Mouse (Mus musculus) kidney, postnatal 10 days (tissue): ENCODE measurements around the gene Olfr1215.
"Not testable (repeated sequence)": the region's sequence is repeated elsewhere in the genome, so short reads cannot be mapped to it uniquely, and the experiment has no call there.

Source experiments
- DNase-seq: peaks from one replicate; pipeline ENCODE4 v3.0.0; 2021; ENCODE audit warnings: mixed read lengths

Olfr1215 gene

DNA sequence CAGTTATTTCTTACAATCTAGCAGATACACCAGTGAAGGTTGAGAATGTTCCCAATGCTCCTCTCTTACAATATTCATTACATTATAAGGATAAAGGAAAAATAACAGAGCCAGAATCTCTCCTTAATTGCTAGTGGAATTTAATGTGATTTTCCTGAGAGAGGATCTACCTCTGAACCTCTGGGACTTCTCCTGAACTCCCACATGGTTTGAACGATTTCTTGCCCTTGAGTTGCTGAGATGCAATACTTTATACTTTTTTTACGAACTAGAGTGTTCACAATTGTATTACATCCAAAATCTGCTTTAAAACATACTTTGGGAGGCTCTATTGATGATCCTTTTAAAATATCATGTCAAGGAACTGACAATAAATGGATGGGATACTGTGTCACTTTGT, at the start of gene Olfr1215:
Olfr1215 (minus strand) TSS at position 101 of the 400 bp plus-strand sequence.
- DNase-seq, result no peak

DNA sequence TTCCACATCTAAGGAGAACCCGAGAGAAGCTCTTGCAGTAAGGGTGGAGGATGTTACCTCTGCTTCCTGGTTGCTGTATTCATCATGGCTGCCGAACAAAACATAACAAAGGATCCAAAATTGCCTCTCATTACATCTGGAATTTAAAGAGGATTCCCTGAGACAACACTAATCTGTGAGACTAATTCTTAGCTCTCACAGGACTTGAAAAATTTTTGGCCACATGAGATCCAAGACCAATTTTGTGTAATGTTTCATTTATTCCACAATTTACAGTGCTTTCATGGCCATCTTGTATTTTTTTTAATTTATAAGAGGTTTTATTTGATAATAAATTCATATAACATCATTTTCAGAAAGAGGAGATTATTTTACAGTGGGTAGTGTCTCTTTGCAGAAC, 25.2 kb upstream of the Olfr1215 start, which contains the start of gene Olfr1217:
Olfr1217 (minus strand) TSS at position 101 of the 400 bp plus-strand sequence.
- DNase-seq, result no peak

DNA sequence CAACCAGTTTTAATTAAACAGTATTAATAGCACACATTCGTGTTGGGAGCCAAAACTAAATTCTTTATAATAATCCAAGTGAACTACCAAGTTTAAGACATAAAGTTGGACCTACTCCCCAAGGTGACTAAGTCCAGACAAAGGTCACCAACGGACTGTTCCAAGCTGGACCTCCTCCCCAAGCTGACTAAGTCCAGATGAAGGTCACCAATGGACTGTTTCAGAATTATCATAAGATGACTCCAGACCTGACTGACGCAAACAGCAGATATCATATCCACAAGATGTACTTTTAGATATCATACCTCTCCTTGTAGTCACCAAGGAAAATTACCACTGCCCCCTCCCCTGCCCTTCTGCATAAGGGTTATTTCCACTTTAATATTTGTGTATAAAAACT, 14.7 kb upstream of the Olfr1215 start:
- DNase-seq, result not testable (repeated sequence)

DNA sequence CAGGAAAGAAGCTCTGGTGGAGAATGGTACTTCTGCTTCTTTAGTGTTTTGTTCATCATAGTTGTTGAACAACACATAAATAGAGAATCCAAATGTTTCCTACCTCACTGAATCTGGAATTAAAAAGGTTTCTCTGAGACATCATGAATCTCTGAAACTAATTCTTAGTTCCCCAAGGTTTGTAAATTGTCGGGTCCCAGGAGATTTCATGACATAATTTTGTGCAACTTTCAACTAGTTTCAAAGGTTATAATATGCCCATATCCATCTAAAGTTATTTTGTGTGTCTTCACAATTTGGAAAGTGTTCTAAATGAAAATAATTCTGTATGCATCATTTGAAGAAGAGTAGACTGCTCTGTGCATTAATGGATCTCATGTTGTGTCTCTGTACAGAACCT, 11.5 kb upstream of the Olfr1215 start, which contains the start of gene Olfr1216:
Olfr1216 (minus strand) TSS at position 101 of the 400 bp plus-strand sequence.
- no peak for DNase-seq

DNA sequence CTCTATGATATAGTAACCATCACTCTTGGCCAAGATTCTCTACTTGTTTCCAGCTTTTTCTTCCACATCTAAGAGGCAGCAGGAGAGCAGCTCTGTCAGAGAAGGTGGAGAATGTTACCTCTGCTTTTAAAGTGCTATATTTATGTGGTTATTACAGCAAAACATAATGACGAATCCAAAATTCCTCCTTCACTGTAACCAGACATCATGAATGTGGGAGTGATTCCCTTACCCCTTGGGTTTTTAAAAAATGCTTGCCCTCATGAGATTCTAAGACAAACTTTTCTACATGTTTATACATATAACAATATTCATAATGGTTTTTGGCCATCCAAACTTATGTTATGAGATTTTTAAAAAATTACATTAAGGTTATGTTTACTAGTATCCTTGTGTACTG, 14.2 kb downstream of the Olfr1215 start, which contains the start of gene Olfr1214:
Olfr1214 (minus strand) TSS at position 101 of the 400 bp plus-strand sequence.
- DNase-seq, result no peak

DNA sequence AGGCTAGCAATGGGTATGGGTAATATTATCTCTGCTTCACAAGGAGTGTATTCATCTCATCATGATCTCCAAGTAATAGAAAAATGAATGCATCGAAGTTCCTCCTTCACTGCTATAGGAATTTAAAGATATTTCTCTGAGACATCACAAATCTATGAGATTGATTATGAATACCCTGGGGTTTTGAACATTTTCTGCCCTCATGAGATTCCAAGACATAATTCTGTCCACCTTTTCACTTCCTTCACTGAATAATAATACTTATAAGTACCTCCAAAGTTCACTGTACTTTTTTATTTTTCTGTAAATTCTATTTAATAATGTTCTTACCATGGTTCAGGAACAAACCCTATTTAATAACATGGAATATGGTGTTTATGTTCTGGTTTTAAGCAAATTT, 26.6 kb downstream of the Olfr1215 start, which contains the start of gene Gm13762:
Gm13762 (minus strand) TSS at position 101 of the 400 bp plus-strand sequence.
- DNase-seq, result no peak

DNA sequence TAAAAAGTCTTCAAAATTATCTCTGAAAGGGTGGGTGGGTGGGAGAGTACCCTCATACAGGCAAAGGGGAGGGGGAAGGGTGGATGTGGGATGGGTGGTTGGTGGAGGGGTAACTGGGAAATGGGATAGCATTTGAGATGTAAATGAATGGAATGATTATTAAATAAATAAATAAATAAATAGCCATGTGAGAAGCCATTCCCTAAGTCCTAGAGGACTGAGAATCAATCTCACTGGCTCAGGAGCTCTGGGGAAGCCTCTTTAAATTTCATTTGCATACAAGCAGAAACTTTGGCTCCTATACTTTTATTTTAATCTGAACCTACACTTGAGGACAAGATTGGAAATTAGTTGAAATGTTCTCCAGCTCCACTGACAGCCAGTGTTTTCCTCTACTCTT, 53.1 kb downstream of the Olfr1215 start, which contains the start of gene Olfr1212:
Olfr1212 (plus strand) TSS at position 301 of the 400 bp plus-strand sequence.
- DNase-seq, result no peak
